In the genomic region with DNA sequence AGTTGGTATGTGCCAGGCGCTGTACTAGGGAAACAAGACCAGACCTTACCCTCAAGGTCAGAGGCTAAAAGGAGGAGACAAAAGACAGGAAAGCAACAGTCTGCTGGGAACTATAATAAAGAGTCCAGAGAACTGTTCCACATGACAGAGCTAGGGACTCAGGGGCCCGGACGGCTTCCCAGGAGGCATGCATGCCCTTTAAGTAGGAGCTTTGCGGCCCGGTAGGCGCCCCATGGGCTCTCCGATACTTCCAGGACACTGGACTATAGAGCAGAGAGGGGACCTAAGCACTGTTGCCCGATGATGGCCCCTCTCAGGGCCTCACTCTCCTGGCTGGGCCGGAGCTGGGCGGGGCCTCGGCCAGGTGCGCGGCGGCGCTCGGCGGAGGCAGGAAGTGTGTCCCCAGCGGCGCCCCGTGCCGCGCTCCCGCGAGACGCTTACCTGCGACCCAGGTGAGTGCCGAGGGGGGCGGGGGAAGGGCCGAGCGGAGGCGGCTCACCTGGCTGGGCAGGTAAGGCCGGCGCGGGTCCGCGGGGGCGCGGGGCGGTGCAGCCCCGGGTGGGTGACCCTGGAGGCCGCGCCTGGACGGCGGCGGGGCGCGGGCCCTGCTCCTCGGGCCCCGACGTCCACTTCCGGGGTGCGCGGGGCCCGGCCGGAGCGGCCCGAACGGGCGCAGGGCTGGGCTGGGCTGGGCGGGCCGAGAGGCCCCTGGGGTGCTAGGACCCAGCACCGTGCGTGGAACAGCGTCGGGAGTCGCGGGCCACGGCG, we compare ENCODE assay signal across 8 mouse cellular contexts. TPM values are rescaled to one million over a fixed set of nuclear protein-coding genes. Genes with fewer than 3 reads are reported as not detected.
DNase-seq lines count a peak whose midpoint lies in the region; ATAC-seq and TF ChIP-seq lines count a peak whose summit lies in the region.

Gene Kdf1 (plus strand): TSS at position 363 of the 768 bp plus-strand sequence.

- no peak for TF ChIP-seq CTCF in ES-Bruce4 (IDR thresholded peaks at IDR 0.05; ENCODE audit: low read depth, low read length)
- no peak for TF ChIP-seq CTCF in bone marrow macrophage, adult 2 months (IDR thresholded peaks at IDR 0.05; ENCODE audit: low read depth, low read length)
- TF ChIP-seq CTCF in intestine, postnatal 0 days (IDR thresholded peaks at IDR 0.05; ENCODE audit: low read depth) = no peak

- 2% methylated on average over 57 of the region's 69 CpGs for WGBS in intestine, postnatal 0 days
- 3% methylated on average over 69 of the region's 69 CpGs for WGBS in liver, embryonic 16.5 days (ENCODE audit: insufficient replicate concordance)
- WGBS in stomach, embryonic 15.5 days = 6% methylated on average over 57 of the region's 69 CpGs

- H3K27me3 ChIP-seq in ES-Bruce4 (ENCODE audit: control insufficient read depth, insufficient read depth, low read length, poor library complexity, severe bottlenecking) = no peaks in the 10 kb centered on the region
- H3K27me3 ChIP-seq in intestine, postnatal 0 days (replicated peaks; ENCODE audit: control insufficient read depth, insufficient read depth, low read length) = peaks cover 5% of the 10 kb centered on the region; the same call in 1 of the 2 replicates
- H3K27me3 ChIP-seq in liver, embryonic 16.5 days (ENCODE audit: control insufficient read depth, insufficient read depth, low read depth, low read length) = peaks cover 30% of the 10 kb centered on the region
- peaks cover 20% of the 10 kb centered on the region for H3K27me3 ChIP-seq in stomach, embryonic 15.5 days (replicated peaks)

- no peak for DNase-seq in cerebellum, postnatal 10 days
- DNase-seq in cerebellum, adult 18-20 months = no peak
- DNase-seq in gastrocnemius, postnatal 10 days = no peak

- H3K4me1 ChIP-seq in ES-Bruce4 (ENCODE audit: control insufficient read depth, insufficient read depth, low read length) = peaks cover 1% of the 10 kb centered on the region
- H3K4me1 ChIP-seq in bone marrow macrophage, adult 2 months (ENCODE audit: control insufficient read depth, insufficient read depth, low read length) = no peaks in the 10 kb centered on the region
- no peaks in the 10 kb centered on the region for H3K4me1 ChIP-seq in intestine, postnatal 0 days (replicated peaks; ENCODE audit: control insufficient read depth, insufficient read depth, low read length)
- no peaks in the 10 kb centered on the region; the same call in 1 of the 2 replicates for H3K4me1 ChIP-seq in liver, embryonic 16.5 days (ENCODE audit: control insufficient read depth, low read depth, low read length)
- H3K4me1 ChIP-seq in stomach, embryonic 15.5 days = 0 out of 2 replicates have a peak, but pooled peaks cover 8% of the 10 kb centered on the region

- H3K36me3 ChIP-seq in ES-Bruce4 (ENCODE audit: control insufficient read depth, insufficient read depth, low read length, poor library complexity, severe bottlenecking) = no peaks in the 10 kb centered on the region
- no peaks in the 10 kb centered on the region for H3K36me3 ChIP-seq in intestine, postnatal 0 days (ENCODE audit: control insufficient read depth, insufficient read depth)
- H3K36me3 ChIP-seq in liver, embryonic 16.5 days (ENCODE audit: control insufficient read depth, insufficient read depth) = no peaks in the 10 kb centered on the region
- H3K36me3 ChIP-seq in stomach, embryonic 15.5 days = no peaks in the 10 kb centered on the region

- TF ChIP-seq POLR2A in ES-Bruce4 (IDR thresholded peaks at IDR 0.05; ENCODE audit: insufficient read depth, low read length) = no peak
- no peak for TF ChIP-seq POLR2A in bone marrow macrophage, adult 2 months (IDR thresholded peaks at IDR 0.05; ENCODE audit: borderline replicate concordance, low read depth, low read length)

- ATAC-seq in intestine, postnatal 0 days = peak; percentile 97
- ATAC-seq in liver, embryonic 16.5 days (ENCODE audit: low read depth) = peak; percentile 50
- peak; percentile 92 for ATAC-seq in stomach, embryonic 15.5 days (ENCODE audit: insufficient read depth, low FRiP score, low read depth)

- H3K4me2 ChIP-seq in intestine, postnatal 0 days (replicated peaks; ENCODE audit: low read depth) = peak within 1 kb of the TSS; percentile 66
- H3K4me2 ChIP-seq in liver, embryonic 16.5 days (ENCODE audit: low read depth, low read length) = peak within 1 kb of the TSS; percentile 54
- peak within 1 kb of the TSS; percentile 58 for H3K4me2 ChIP-seq in stomach, embryonic 15.5 days

- H3K9ac ChIP-seq in ES-Bruce4 (ENCODE audit: low read depth, poor library complexity, severe bottlenecking) = peak within 1 kb of the TSS; percentile 82
- peak within 1 kb of the TSS; percentile 72 for H3K9ac ChIP-seq in intestine, postnatal 0 days (ENCODE audit: low read depth, low read length)
- 0 out of 2 replicates have a peak within 1 kb of the TSS, but pooled peaks have one; percentile 5 for H3K9ac ChIP-seq in liver, embryonic 16.5 days (ENCODE audit: low read depth, low read length)
- H3K9ac ChIP-seq in stomach, embryonic 15.5 days = peak within 1 kb of the TSS; percentile 53

- H3K4me3 ChIP-seq in ES-Bruce4 (ENCODE audit: low read depth, low read length) = peak within 1 kb of the TSS; percentile 78
- peak within 1 kb of the TSS; percentile 44 for H3K4me3 ChIP-seq in bone marrow macrophage, adult 2 months (ENCODE audit: insufficient read depth, low read length)
- H3K4me3 ChIP-seq in intestine, postnatal 0 days (ENCODE audit: low read depth, low read length) = peak within 1 kb of the TSS; percentile 53
- peak within 1 kb of the TSS; percentile 56 for H3K4me3 ChIP-seq in liver, embryonic 16.5 days (ENCODE audit: low read depth, low read length)
- H3K4me3 ChIP-seq in stomach, embryonic 15.5 days (replicated peaks) = peak within 1 kb of the TSS; percentile 57

- TF ChIP-seq EP300 in ES-Bruce4 (IDR thresholded peaks at IDR 0.05; ENCODE audit: insufficient read depth, low read depth, low read length) = no peak

- H3K27ac ChIP-seq in ES-Bruce4 (ENCODE audit: insufficient read depth, low read length) = no peak within 1 kb of the TSS
- H3K27ac ChIP-seq in bone marrow macrophage, adult 2 months (ENCODE audit: insufficient read depth, low read depth, low read length) = no peak within 1 kb of the TSS
- H3K27ac ChIP-seq in intestine, postnatal 0 days (ENCODE audit: low read depth, low read length) = peak within 1 kb of the TSS; percentile 91
- no peak within 1 kb of the TSS for H3K27ac ChIP-seq in liver, embryonic 16.5 days (ENCODE audit: low read length)
- peak within 1 kb of the TSS; percentile 80 for H3K27ac ChIP-seq in stomach, embryonic 15.5 days

- H3K9me3 ChIP-seq in ES-Bruce4 (replicated peaks; ENCODE audit: control insufficient read depth, insufficient read depth, low read length, poor library complexity, severe bottlenecking) = no peaks in the 10 kb centered on the region
- H3K9me3 ChIP-seq in intestine, postnatal 0 days (ENCODE audit: control insufficient read depth) = no peaks in the 10 kb centered on the region
- no peaks in the 10 kb centered on the region for H3K9me3 ChIP-seq in liver, embryonic 16.5 days (replicated peaks; ENCODE audit: control insufficient read depth, low read length)
- H3K9me3 ChIP-seq in stomach, embryonic 15.5 days = no peaks in the 10 kb centered on the region

RNA-seq across cellular contexts. Expression of gene Kdf1, which starts in this region (rescaled TPM):
- 10.2 and 13.2 TPM in 2 replicates for polyA plus RNA-seq in ES-Bruce4 (2011; ENCODE audit: insufficient read depth, insufficient read length, low read depth, missing spikeins)
- polyA plus RNA-seq in bone marrow macrophage, adult 2 months (2012; ENCODE audit: insufficient read depth, insufficient read length, missing spikeins) = not detected in 2 replicates
- 50.6 and 53.2 TPM in 2 replicates for polyA plus RNA-seq in intestine, postnatal 0 days (2015; fragmentation: Nextera tagmentation; extraction: Ambion mirVana)
- polyA plus RNA-seq in liver, embryonic 16.5 days (2015; fragmentation: Nextera tagmentation; extraction: Ambion mirVana) = 1.4 and 2.6 TPM in 2 replicates
- 31.5 and 38.6 TPM in 2 replicates for polyA plus RNA-seq in stomach, embryonic 15.5 days (2015; fragmentation: Nextera tagmentation; extraction: Ambion mirVana)
- total RNA-seq in gastrocnemius, postnatal 10 days (2021) = not detected

Comparison
In these comparisons a context has a peak if more than half of its experiments do, and no peak if none do; other contexts are left out.
1. H3K27ac ChIP-seq: peak in intestine, postnatal 0 days (single experiment) and stomach, embryonic 15.5 days (single experiment); none in ES-Bruce4 (single experiment), bone marrow macrophage, adult 2 months (single experiment) and liver, embryonic 16.5 days (single experiment).
2. H3K9ac ChIP-seq: peak in every context shown above with its lines; median percentile 82 in ES-Bruce4; 72 in intestine, postnatal 0 days; 53 in stomach, embryonic 15.5 days; 5 in liver, embryonic 16.5 days.
3. Peak in every context shown above with its lines, with median percentiles within 50 percentile points of each other: H3K4me3 ChIP-seq, ATAC-seq and H3K4me2 ChIP-seq.